Mouse (Mus musculus) T-helper 1 cell (primary cell): ENCODE data around the gene Ccnd3.

ENCODE experiments used
- in situ Hi-C: fragments of 300-600 bp; cut with MboI, MseI; formaldehyde crosslinking; loops from one replicate; pipeline ENCODE4 v1.15.1; 2025; ENCODE audit warnings: high pct_unique_total_duplicates

Ccnd3 gene

GRCm38 (mm10) chr17:47482401-47482800 lies 22.4 kb upstream of the Ccnd3 start:
- in situ Hi-C loops, result no loop called here

DNA sequence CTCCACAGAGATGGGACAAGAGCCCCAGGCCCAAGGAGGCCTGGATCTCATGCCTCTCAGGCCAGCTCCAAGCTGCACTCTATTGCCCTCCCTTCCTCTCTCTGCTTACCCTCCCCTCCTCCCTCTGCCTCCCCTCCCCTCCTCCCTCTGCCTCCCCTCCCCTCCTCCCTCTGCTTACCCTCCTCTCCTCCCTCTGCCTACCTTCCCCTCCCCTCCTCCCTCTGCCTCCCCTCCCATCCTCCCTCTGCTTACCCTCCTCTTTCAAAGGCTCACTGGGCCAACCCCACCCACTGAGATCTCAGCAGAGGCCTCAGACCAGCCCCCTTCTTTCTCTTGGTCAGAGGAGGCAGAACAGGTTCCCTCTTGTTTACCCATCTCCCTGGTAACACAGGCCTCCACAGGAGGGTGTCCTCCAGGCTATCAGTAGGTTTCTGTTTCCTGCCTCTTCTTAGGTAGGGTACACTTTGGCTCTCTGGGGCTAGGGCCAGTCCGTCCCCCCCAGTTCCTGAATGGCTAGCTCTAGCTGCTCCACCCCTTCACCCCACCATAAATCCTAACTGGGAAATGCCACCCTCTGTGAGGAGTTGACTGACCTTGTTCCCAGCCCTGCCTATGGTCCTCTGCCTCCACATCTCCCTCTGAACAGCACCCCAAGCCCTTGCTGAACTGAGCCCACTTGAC lies 20.5 kb upstream of the Ccnd3 start:
- in situ Hi-C loops, result no loop called here

DNA sequence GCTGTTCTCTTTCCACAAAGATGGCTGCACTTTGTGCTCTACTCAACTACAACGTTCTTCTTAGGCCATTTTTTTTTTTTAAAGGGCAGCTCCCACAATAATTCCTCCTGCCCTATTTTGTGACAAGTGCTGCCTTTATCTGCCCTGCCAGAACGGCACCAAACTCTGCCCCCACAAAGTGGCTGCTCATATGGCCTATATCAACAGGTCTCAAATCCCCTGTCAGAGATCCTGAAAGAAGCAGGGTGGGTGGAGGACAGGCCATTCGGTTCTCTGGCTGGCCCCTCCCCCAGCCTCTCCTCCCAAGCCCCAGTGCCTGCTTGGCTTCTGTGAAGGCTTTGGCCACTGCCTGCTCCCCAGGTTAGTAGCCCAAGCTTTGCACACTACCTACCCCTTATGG lies 19.9 kb upstream of the Ccnd3 start:
- in situ Hi-C loops, result no loop called here

DNA sequence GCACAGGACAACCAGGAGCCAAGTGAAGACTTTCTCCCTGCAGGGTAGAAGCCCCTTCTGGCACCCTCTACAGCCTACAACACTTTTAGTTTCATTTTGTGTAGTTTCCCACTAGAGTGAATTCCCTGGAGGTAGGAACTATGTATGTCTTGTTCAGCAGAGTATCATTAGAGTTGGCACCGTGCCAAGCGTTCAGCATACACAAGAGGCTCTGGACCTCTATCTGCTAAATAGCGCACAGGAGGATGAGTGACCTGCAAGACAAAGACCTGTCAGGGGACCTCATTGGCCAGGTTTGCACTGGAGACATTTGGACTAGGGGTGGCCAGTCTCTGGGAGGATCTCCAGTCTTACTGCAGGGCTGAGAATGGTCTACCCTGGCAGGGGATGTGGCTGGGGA lies 19.1 kb upstream of the Ccnd3 start:
- in situ Hi-C loops, result no loop called here

DNA sequence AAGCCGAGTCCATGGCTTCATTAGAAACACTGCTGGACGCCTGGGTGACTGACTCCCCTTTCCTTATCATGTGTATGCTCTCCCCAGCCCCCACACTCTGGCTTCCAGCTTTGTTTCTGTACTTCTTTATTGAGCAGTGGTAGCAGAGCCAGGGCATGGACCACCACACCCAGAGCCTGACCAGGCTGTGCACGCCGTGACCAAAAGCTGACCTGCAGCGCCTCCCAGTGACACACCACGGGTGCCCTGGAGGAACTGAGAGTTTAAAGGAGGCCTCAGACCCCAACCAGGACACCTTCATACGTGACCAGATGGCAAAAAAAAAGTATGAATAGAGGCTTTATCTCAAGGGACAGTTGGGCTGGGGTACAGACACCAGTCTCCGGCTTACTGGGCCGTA lies 14.1 kb upstream of the Ccnd3 start:
- in situ Hi-C loops, result no loop called here

- in situ Hi-C loops, result no loop called here
These were observed 12.1 kb upstream of the Ccnd3 start for GRCm38 (mm10) chr17:47492731-47493130.

GRCm38 (mm10) chr17:47493653-47494052 lies 11.2 kb upstream of the Ccnd3 start:
- in situ Hi-C loops, result no loop called here

DNA sequence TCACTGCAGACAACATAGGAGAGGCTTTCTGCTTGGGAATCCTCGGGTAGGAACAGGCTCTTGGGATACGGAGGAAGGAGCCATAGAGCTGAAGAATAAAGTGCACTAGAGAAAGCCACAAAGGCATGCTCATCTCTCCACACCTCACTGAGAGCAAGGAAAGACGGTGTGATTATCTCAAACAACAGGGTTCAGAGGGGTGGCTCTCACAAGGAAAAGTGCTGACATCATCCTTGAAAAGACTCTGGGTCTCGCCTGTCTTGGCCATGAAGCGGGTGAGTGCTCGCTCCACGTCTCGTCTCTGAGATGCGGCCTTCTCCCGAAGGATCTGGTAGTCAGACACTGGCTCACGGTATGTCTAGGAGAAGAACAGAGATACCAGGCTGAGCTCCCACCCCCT lies 10.7 kb upstream of the Ccnd3 start:
- in situ Hi-C loops, result no loop called here

- in situ Hi-C loops, result loop anchor here (25.0 kb wide), 3 partner anchors 911 to 1939 kb away; partner anchors contain the start of genes Gtpbp2, Hsp90ab1, Mad2l1bp and Nfkbie
These were observed 3.3 kb upstream of the Ccnd3 start for GRCm38 (mm10) chr17:47501531-47501930.

- in situ Hi-C loops, result loop anchor here (25.0 kb wide), 3 partner anchors 910 to 1940 kb away; partner anchors contain the start of genes Gtpbp2, Hsp90ab1, Mad2l1bp and Nfkbie
These were observed 2.7 kb upstream of the Ccnd3 start, which contains the start of gene Taf8 for GRCm38 (mm10) chr17:47501946-47502706. Gene Taf8 (minus strand): TSS chr17:47502292.

- in situ Hi-C loops, result loop anchor here (25.0 kb wide), 3 partner anchors 910 to 1940 kb away; partner anchors contain the start of genes Gtpbp2, Hsp90ab1, Mad2l1bp and Nfkbie
These were observed 2.2 kb upstream of the Ccnd3 start for GRCm38 (mm10) chr17:47502707-47503045.

- in situ Hi-C loops, result loop anchor here (25.0 kb wide), 3 partner anchors 909 to 1941 kb away; partner anchors contain the start of genes Gtpbp2, Hsp90ab1, Mad2l1bp and Nfkbie
These were observed 1.2 kb upstream of the Ccnd3 start for GRCm38 (mm10) chr17:47503689-47504088.

DNA sequence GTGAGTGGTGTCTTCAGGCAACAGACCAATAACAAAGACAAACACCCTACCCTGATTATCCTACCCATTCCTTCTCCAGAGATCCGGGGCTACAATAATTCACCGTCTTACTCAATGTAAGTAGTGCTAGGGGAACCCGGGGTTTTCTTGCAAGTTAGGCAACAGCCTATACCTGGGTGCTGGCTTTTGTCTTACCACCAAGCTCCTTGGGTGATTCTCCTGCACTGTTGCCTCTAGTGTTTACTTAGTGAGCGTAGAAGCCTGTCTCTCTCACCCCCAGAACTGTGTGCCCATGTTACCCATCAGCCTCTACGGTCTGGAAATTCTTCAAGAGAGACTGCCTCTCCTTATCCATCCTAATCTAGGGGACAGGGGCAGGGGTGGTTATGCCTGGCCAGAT lies 623 bp upstream of the Ccnd3 start:
- in situ Hi-C loops, result loop anchor here (25.0 kb wide), 3 partner anchors 908 to 1942 kb away; partner anchors contain the start of genes Gtpbp2, Hsp90ab1, Mad2l1bp and Nfkbie

GRCm38 (mm10) chr17:47505566-47505965 lies 715 bp downstream of the Ccnd3 start:
- in situ Hi-C loops, result loop anchor here (25.0 kb wide), 3 partner anchors 907 to 1943 kb away; partner anchors contain the start of genes Gtpbp2, Hsp90ab1, Mad2l1bp and Nfkbie

- in situ Hi-C loops, result loop anchor here (25.0 kb wide), 3 partner anchors 906 to 1944 kb away; partner anchors contain the start of genes Gtpbp2, Hsp90ab1, Mad2l1bp and Nfkbie
These were observed 1.2 kb downstream of the Ccnd3 start for GRCm38 (mm10) chr17:47506042-47506441.

DNA sequence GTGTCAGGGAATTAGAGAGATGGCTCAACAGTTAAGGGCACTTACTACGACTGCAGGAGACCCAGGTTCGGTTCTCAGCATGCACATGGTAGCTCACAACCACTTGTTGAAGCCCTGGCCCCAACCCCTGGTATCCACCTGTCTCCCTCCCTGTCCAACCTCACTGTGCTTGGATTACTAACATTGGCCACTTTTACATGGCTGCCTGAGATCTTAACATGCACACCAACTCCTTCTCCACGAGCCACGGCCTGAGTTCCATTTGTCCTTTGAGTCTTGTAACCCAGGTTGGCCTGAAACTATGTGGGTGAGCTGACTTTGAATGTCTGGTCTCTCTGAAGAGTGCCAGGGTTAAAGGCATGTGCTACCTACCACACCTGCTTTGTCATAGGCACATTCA lies 1.8 kb downstream of the Ccnd3 start:
- in situ Hi-C loops, result loop anchor here (25.0 kb wide), 3 partner anchors 906 to 1944 kb away; partner anchors contain the start of genes Gtpbp2, Hsp90ab1, Mad2l1bp and Nfkbie

DNA sequence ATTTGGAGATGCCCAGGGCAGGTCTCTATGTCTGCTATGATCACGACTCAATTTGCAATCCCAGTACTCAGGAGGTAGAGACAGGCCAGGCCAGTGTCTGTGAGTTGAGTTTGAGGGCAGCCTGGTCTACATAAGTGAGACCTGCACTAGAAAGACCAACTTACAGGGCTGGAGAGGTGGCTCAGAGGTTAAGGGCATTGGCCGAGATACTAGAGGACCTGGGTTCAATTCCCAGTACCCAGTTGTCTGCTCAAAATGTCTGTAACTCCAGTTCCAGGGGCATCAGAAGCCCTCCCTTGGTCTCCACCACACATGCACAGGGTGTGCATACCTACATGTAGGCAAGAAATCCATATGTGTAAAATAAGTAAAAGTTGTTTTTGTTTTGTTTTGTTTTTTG lies 2.7 kb downstream of the Ccnd3 start:
- in situ Hi-C loops, result loop anchor here (25.0 kb wide), 3 partner anchors 905 to 1945 kb away; partner anchors contain the start of genes Gtpbp2, Hsp90ab1, Mad2l1bp and Nfkbie

- in situ Hi-C loops, result loop anchor here (25.0 kb wide), 3 partner anchors 904 to 1946 kb away; partner anchors contain the start of genes Gtpbp2, Hsp90ab1, Mad2l1bp and Nfkbie
These were observed 3.3 kb downstream of the Ccnd3 start for GRCm38 (mm10) chr17:47508012-47508608.

- in situ Hi-C loops, result loop anchor here (25.0 kb wide), 3 partner anchors 903 to 1947 kb away; partner anchors contain the start of genes Gtpbp2, Hsp90ab1, Mad2l1bp and Nfkbie
These were observed 4.3 kb downstream of the Ccnd3 start for GRCm38 (mm10) chr17:47509031-47509705.

GRCm38 (mm10) chr17:47511111-47512020 lies 6.5 kb downstream of the Ccnd3 start:
- in situ Hi-C loops, result loop anchor here (5.0 to 25.0 kb wide), 4 partner anchors 86 to 1949 kb away; partner anchors contain the start of genes Gtpbp2, Hsp90ab1, Mad2l1bp and Nfkbie
